Mouse (Mus musculus): ENCODE measurements around the gene Sytl1. TPM values are rescaled to one million over a fixed set of nuclear protein-coding genes. Genes with fewer than 3 reads are reported as not detected.

Gene Sytl1
- polyA plus RNA-seq, 1 experiment from 2014 or later = 1.5 TPM

DNA sequence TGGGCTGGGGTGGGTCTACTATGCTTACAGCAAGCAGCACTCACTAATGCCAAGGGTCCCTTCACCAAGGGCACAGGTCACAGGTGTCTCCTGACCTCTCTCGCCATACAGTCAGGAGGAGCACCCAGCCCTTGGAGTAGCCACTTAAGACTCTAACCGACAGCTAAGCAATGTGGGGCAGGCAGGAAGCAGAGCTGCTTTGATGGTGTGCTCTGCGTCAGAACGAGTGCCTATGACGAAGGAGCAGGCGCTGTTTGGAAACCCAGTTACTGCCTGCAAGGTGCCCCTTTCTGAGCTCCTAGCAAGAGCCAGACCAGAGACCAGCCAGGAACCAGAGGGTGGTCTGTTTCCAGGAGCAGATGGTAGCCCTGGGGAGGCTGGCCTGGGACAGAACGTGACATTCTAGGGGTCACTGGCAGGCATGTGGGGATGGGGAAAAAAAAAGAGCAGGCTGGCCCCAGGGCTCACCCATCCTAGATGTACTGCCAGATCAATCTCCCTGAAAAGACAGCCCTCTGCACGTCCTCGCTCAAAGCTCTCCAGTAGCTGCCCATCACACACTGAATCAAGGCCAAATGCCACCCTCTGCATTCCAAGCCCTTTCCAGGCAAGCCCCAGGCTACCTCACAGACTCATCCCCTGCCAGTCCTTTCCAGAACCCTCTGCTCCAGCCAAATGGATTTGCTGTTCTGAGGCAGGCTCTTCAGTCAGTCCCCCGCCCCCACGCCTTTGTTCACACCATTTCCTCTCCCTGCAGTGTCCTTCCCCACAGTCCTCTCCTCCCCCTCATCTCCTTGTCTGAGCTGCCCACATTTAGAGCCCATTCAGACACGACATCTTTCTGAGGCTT, 35.8 kb upstream of the Sytl1 start:
- 39% methylated on average over 12 of the region's 12 CpGs for WGBS
- no peaks in the 10 kb centered on the region for H3K9me3 ChIP-seq (ENCODE audit: control insufficient read depth, low read length)
- H3K27me3 ChIP-seq (ENCODE audit: control insufficient read depth, insufficient read depth, low read length) = no peaks in the 10 kb centered on the region
- no peaks in the 10 kb centered on the region; the same call in 1 of the 2 replicates for H3K36me3 ChIP-seq (ENCODE audit: control insufficient read depth, insufficient read depth, low read length)
- H3K4me3 ChIP-seq (ENCODE audit: low read depth, low read length) = no peak overlapping the region
- 0 out of 2 replicates have a peak overlapping the region, but pooled peaks have one; percentile 12 for H3K27ac ChIP-seq (ENCODE audit: low read depth, low read length)
- H3K4me1 ChIP-seq (replicated peaks; ENCODE audit: control insufficient read depth, insufficient read depth, low read length) = peaks cover 5% of the 10 kb centered on the region
- DNase-seq (ENCODE audit: low spot score) (no peak), ATAC-seq (replicated peaks; ENCODE audit: low FRiP score) (no peak)
- H3K4me2 ChIP-seq (ENCODE audit: low read depth, low read length, severe bottlenecking) = no peak overlapping the region
- no peak overlapping the region for H3K9ac ChIP-seq (ENCODE audit: low read length)

DNA sequence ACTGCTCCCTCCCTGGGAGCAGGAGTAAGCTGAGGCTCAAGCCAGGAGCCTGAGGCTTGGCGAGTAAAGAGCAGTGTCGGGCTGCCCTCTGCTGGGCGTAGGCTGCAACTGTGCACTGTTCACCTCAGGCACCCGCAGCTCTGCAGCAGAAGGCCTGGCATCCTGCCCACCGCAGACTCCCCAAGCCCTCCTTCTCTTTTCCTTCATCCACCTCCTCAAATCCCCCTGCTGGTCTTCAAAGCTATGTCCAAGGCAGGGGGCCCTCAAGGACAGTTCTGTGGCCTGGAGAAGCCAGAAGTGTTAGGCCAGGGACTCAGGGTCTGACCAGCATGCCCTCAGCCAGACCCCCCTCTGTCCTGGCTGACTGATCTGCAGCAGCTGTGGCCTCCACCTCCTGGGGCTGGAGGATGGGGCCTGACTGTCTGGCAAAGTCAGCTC, 34.9 kb upstream of the Sytl1 start:
- ATAC-seq (replicated peaks; ENCODE audit: low FRiP score) (peak; percentile 79; the same call in 1 of the 2 replicates), DNase-seq (ENCODE audit: low spot score) (peak; percentile 88)
- Histone ChIP-seq H3K9ac (ENCODE audit: low read length) (no peak overlapping the region), H3K27ac (ENCODE audit: low read depth, low read length) (no peak overlapping the region), H3K27me3 (ENCODE audit: control insufficient read depth, insufficient read depth, low read length) (no peaks in the 10 kb centered on the region), H3K36me3 (ENCODE audit: control insufficient read depth, insufficient read depth, low read length) (no peaks in the 10 kb centered on the region; the same call in 1 of the 2 replicates), H3K4me3 (ENCODE audit: low read depth, low read length) (no peak overlapping the region), H3K4me1 (replicated peaks; ENCODE audit: control insufficient read depth, insufficient read depth, low read length) (peaks cover 14% of the 10 kb centered on the region), H3K4me2 (ENCODE audit: low read depth, low read length, severe bottlenecking) (no peak overlapping the region), H3K9me3 (ENCODE audit: control insufficient read depth, low read length) (no peaks in the 10 kb centered on the region)
- 5% methylated on average over 5 of the region's 5 CpGs for WGBS

DNA sequence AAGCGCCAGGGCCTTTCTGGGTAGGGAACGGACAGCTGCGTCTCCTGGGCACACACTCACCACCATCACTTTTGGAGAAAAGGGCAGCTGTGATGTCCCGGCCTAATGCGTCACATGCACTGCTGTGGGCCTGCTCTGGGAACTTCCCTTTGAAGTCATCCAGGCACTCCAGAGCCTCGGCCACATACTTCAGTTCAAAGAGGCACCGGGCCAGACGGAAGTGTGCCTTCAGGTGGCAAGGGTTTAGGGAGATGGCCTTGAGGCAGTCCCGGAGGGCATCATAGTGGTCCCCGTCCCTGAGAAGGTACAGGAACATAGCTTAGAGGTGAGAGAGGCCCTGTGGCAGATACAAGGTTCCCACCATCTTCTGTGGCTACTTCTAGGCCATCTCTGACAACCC, 34.4 kb upstream of the Sytl1 start:
- no peak for ATAC-seq (replicated peaks; ENCODE audit: low FRiP score)
- whole genome bisulfite sequencing = 74% methylated on average over 10 of the region's 10 CpGs

GRCm38 (mm10) chr4:133294084-133294483, 31.2 kb upstream of the Sytl1 start:
- Histone ChIP-seq H3K9ac (ENCODE audit: low read length) (peak overlapping the region; percentile 12; the same call in 1 of the 2 replicates), H3K36me3 (ENCODE audit: control insufficient read depth, insufficient read depth, low read length) (no peaks in the 10 kb centered on the region), H3K27ac (ENCODE audit: low read depth, low read length) (no peak overlapping the region), H3K4me2 (ENCODE audit: low read depth, low read length, severe bottlenecking) (no peak overlapping the region), H3K9me3 (ENCODE audit: control insufficient read depth, low read length) (no peaks in the 10 kb centered on the region), H3K27me3 (ENCODE audit: control insufficient read depth, insufficient read depth, low read length) (no peaks in the 10 kb centered on the region), H3K4me3 (ENCODE audit: low read depth, low read length) (no peak overlapping the region), H3K4me1 (replicated peaks; ENCODE audit: control insufficient read depth, insufficient read depth, low read length) (peaks cover 18% of the 10 kb centered on the region)
- no peak for ATAC-seq (replicated peaks; ENCODE audit: low FRiP score)
- DNase-seq (ENCODE audit: low spot score) = no peak
- 19% methylated on average over 11 of the region's 11 CpGs for WGBS

More for the DNA sequence above, 34.4 kb upstream of the Sytl1 start:
- no peak for DNase-seq (ENCODE audit: low spot score)
- H3K27me3 ChIP-seq (ENCODE audit: control insufficient read depth, insufficient read depth, low read length) = no peaks in the 10 kb centered on the region
- no peaks in the 10 kb centered on the region for H3K9me3 ChIP-seq (ENCODE audit: control insufficient read depth, low read length)
- H3K27ac ChIP-seq (ENCODE audit: low read depth, low read length) = no peak overlapping the region
- no peak overlapping the region for H3K4me2 ChIP-seq (ENCODE audit: low read depth, low read length, severe bottlenecking)
- no peaks in the 10 kb centered on the region; the same call in 1 of the 2 replicates for H3K36me3 ChIP-seq (ENCODE audit: control insufficient read depth, insufficient read depth, low read length)
- peaks cover 16% of the 10 kb centered on the region for H3K4me1 ChIP-seq (replicated peaks; ENCODE audit: control insufficient read depth, insufficient read depth, low read length)
- no peak overlapping the region for H3K9ac ChIP-seq (ENCODE audit: low read length)
- H3K4me3 ChIP-seq (ENCODE audit: low read depth, low read length) = no peak overlapping the region

DNA sequence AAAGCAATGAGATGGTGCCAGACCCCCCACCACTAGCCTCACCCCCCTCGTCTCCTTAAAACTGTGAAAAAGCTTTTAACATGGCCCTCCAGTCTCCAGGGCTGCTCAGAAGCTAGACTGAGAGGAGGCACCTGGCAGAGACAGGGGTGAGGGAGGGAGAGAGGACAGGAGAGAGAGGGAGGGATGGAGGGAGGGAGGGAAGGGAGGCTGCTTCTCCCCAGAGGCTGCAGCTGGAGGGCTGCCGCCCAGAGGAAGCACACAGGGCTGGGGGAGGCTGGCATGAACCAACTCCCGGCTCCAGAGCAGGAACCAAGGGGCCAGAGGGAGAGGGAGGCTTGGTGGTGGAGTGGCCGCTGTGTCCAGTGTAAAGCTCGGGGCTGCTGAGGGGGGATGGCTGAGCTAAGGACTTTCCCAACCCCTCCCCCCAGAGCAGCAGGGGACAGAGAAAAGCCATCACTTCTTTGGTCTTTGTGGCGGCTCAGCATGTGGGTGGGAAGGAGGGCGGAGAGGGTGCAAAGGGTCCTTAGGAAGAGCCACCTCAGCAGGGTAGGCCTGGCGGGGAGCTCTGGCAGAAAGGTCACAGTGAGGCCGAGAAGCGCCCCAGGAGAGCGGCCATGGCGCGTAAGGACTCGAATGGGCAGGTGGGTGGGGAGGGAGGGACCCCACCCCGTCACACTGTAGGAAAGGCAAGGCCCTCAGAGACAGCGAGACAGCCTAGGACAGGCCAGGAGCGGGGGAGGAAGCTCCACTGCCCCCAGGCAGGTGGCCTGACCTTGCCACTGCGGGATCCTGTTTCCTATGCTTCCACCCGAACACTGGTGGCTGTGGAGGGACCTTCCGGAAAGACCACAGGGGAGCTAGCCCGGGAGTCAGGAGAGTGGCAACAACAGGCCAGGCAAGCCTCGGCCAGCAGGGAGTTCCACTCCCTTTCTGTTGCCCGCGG, 30.3 kb upstream of the Sytl1 start:
- no peaks in the 10 kb centered on the region for H3K9me3 ChIP-seq (ENCODE audit: control insufficient read depth, low read length)
- peaks cover 18% of the 10 kb centered on the region for H3K4me1 ChIP-seq (replicated peaks; ENCODE audit: control insufficient read depth, insufficient read depth, low read length)
- peak overlapping the region; percentile 39; the same call in 1 of the 2 replicates for H3K27ac ChIP-seq (ENCODE audit: low read depth, low read length)
- DNase-seq (ENCODE audit: low spot score) (no peak), ATAC-seq (replicated peaks; ENCODE audit: low FRiP score) (peak; percentile 42; the same call in 1 of the 2 replicates)
- peak overlapping the region; percentile 32 for H3K9ac ChIP-seq (ENCODE audit: low read length)
- H3K4me3 ChIP-seq (ENCODE audit: low read depth, low read length) = no peak overlapping the region
- no peaks in the 10 kb centered on the region for H3K36me3 ChIP-seq (ENCODE audit: control insufficient read depth, insufficient read depth, low read length)
- H3K4me2 ChIP-seq (ENCODE audit: low read depth, low read length, severe bottlenecking) = 0 out of 2 replicates have a peak overlapping the region, but pooled peaks have one; percentile 2
- H3K27me3 ChIP-seq (ENCODE audit: control insufficient read depth, insufficient read depth, low read length) = no peaks in the 10 kb centered on the region
- WGBS = 4% methylated on average over 24 of the region's 24 CpGs

- H3K4me2 ChIP-seq (ENCODE audit: low read depth, low read length, severe bottlenecking) = no peak overlapping the region
- 54% methylated on average over 4 of the region's 4 CpGs for whole genome bisulfite sequencing
- ATAC-seq (replicated peaks; ENCODE audit: low FRiP score) (no peak), DNase-seq (ENCODE audit: low spot score) (no peak)
- H3K27ac ChIP-seq (ENCODE audit: low read depth, low read length) = peak overlapping the region; percentile 39; the same call in 1 of the 2 replicates
- no peaks in the 10 kb centered on the region for H3K36me3 ChIP-seq (ENCODE audit: control insufficient read depth, insufficient read depth, low read length)
- H3K27me3 ChIP-seq (ENCODE audit: control insufficient read depth, insufficient read depth, low read length) = no peaks in the 10 kb centered on the region
- H3K4me1 ChIP-seq (replicated peaks; ENCODE audit: control insufficient read depth, insufficient read depth, low read length) = peaks cover 18% of the 10 kb centered on the region
- H3K9me3 ChIP-seq (ENCODE audit: control insufficient read depth, low read length) = no peaks in the 10 kb centered on the region
- no peak overlapping the region for H3K4me3 ChIP-seq (ENCODE audit: low read depth, low read length)
- H3K9ac ChIP-seq (ENCODE audit: low read length) = no peak overlapping the region; the same call in 1 of the 2 replicates
Measured at GRCm38 (mm10) chr4:133292405-133292804, 29.5 kb upstream of the Sytl1 start.

- peaks cover 18% of the 10 kb centered on the region for H3K4me1 ChIP-seq (replicated peaks; ENCODE audit: control insufficient read depth, insufficient read depth, low read length)
- no peaks in the 10 kb centered on the region for H3K36me3 ChIP-seq (ENCODE audit: control insufficient read depth, insufficient read depth, low read length)
- DNase-seq (ENCODE audit: low spot score) (no peak), ATAC-seq (replicated peaks; ENCODE audit: low FRiP score) (no peak)
- no peak overlapping the region for H3K4me3 ChIP-seq (ENCODE audit: low read depth, low read length)
- H3K27me3 ChIP-seq (ENCODE audit: control insufficient read depth, insufficient read depth, low read length) = no peaks in the 10 kb centered on the region
- no peak overlapping the region for H3K4me2 ChIP-seq (ENCODE audit: low read depth, low read length, severe bottlenecking)
- WGBS = 94% methylated on average over 1 of the region's 1 CpGs
- no peak overlapping the region for H3K9ac ChIP-seq (ENCODE audit: low read length)
- no peaks in the 10 kb centered on the region for H3K9me3 ChIP-seq (ENCODE audit: control insufficient read depth, low read length)
- H3K27ac ChIP-seq (ENCODE audit: low read depth, low read length) = no peak overlapping the region
Measured at GRCm38 (mm10) chr4:133291255-133291654, 28.3 kb upstream of the Sytl1 start.

DNA sequence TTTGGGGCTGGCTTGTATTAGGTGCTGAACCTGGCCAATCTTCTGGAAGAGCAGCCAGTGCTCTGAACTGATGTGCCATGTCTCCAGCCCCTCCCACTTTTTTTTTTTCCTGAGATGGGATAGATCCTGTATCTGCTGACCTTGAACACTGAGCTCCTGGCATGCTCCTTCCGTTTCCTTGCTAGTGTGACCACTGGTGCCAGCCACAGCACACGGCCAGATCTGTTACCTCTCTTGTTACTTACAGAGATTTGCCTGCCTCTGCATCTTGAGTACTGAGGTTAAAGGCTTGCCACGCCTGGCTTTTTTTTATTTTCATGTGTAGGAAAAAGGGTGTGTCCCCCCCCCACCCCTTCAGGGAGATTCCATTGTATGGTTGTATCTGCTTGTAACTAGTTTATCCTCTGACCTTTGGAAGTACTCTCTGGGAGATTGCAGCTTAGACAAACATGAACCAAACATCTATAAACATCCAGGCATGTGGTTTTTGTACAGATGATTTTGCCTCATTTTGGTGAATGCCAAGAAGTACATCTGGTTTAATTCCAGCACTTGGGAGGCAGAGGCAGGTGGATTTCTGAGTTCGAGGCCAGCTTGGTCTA, 23.7 kb upstream of the Sytl1 start:
- 81% methylated on average over 4 of the region's 4 CpGs for WGBS
- DNase-seq (ENCODE audit: low spot score) = no peak

More for the DNA sequence above, 23.7 kb upstream of the Sytl1 start:
- Histone ChIP-seq H3K4me3 (ENCODE audit: low read depth, low read length) (no peak overlapping the region), H3K27ac (ENCODE audit: low read depth, low read length) (no peak overlapping the region), H3K36me3 (ENCODE audit: control insufficient read depth, insufficient read depth, low read length) (no peaks in the 10 kb centered on the region), H3K4me1 (replicated peaks; ENCODE audit: control insufficient read depth, insufficient read depth, low read length) (peaks cover 1% of the 10 kb centered on the region; the same call in 1 of the 2 replicates), H3K9me3 (ENCODE audit: control insufficient read depth, low read length) (no peaks in the 10 kb centered on the region), H3K9ac (ENCODE audit: low read length) (no peak overlapping the region), H3K27me3 (ENCODE audit: control insufficient read depth, insufficient read depth, low read length) (no peaks in the 10 kb centered on the region), H3K4me2 (ENCODE audit: low read depth, low read length, severe bottlenecking) (no peak overlapping the region)
- ATAC-seq (replicated peaks; ENCODE audit: low FRiP score) = no peak
